Mouse (Mus musculus): ENCODE data around the gene Anxa5. TPM values are rescaled to one million over a fixed set of nuclear protein-coding genes. Genes with fewer than 3 reads are reported as not detected.

Gene Anxa5
- polyA plus RNA-seq, 1 experiment, result 97.6 TPM

DNA sequence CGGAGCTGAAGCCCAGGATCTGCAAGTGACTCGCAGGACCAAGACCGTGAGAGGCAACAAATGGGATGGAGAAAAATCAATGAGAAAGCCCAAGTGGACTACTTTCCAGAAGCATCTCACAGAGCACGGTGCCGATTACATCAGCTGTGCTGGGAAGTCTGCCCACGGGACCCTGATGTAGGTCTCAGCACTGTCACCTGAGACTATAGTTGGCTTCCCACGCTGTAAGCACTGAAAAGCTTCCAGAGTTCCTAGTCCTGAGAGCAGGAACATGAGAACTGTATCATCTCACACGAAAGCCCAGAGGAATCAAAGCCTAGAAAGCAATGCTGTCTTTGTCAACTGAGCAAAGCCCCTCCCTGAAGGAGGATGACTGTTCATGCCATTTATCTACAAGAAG, 20.6 kb downstream of the Anxa5 start:
- no peak for DNase-seq (ENCODE audit: extremely low spot score in 1 of 2, low spot score in 1 of 2)

DNA sequence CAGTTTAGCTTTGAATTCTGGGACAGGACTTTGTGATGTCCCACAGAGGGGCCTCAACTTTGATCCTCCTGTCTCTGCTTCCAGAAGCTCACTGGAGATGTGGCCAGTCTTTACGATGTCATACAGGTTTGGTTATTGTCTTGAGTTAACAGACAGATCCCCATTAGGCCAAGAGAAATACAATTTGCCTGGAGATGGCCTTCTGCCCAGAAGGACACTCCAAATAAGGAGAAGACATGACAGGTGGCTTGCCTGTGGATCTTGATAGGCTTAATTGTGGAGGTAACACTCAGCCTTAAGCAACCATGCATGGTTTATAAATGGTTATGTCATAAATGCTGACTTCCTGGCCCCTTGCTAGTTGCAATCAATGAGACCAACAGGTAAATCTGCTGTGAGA, 23.2 kb downstream of the Anxa5 start:
- DNase-seq (ENCODE audit: extremely low spot score in 1 of 2, low spot score in 1 of 2), result no peak

DNA sequence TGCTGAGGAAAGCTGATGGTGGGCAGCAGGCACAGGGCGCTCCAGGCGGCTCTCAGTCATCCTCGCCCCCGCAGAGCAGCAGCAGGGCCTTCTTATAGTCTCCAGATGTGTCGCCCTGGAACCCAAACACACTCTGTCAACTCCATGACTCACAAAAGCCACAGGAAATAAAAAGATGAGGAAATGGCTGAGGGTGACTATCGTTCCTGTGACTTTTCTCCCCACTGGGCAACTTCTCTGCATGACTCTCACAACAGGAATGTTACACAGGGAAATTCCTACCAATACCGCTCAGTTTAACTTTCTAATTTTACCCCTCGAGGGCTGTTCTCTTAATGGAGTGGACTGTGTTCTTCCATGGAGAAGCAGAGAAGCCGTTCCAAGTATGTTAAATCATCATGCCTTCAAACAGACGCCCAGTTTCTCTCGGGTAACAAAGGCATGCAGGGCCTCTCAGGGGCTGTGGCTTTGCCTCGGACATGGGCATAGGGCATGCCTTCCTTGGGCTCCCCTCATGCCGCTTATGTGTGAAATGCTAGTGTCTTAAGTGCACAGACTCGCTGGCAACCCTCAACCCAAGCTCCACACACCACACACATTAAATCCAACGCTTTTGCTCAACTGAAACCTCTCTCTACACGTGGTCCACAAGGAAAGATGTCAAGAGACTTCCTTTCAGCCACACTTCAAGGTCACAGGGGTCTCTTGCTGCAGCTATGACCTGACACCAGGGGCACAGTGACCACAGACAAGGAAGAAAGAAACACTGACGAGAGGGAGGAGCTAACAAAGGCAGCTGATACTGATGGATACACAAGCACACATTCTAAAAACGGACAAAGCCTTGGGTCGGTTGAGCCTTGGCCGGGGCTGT, 26.2 kb downstream of the Anxa5 start:
- DNase-seq (ENCODE audit: extremely low spot score in 1 of 2, low spot score in 1 of 2), result peak in 1 of 2 experiments; percentile 23

DNA sequence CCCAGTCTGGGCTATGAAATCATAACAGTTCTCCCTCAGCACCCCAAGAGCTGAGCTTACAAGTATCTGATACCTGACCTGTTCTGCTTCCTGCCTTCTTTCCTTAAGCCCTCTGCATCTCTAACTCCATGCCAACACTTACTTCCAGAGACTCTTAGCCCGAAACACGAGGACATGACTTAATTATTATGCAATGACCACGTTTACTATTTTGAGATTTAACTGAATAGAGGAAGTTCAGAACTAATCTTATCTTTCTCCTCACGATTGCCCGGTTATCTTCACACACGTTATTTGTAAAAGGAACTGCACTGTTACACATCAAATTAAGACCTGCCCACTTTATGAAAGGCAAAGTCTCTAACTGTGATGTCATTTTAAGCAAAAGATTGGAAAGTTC, 28.8 kb downstream of the Anxa5 start:
- no peak for DNase-seq (ENCODE audit: extremely low spot score in 1 of 2, low spot score in 1 of 2)

DNA sequence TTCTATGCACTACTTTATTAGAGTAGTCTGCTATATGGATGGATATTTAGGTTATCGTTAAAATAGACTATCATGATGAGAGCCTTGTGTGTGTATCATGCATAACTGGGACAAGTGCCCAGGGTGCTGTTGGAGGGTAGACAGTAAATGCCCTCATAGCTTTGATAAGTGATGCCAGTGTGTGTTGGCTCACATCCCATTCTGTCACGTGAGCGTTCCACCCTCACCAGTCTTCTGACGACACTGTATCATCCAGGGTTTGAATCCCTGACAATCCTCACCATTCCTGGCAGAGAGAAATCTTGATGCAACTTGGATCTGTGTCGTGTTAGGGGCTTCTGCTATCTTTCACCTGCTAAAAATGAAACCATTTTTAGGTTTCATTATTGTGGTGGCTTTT, 29.2 kb downstream of the Anxa5 start:
- no peak for DNase-seq (ENCODE audit: extremely low spot score in 1 of 2, low spot score in 1 of 2)

DNA sequence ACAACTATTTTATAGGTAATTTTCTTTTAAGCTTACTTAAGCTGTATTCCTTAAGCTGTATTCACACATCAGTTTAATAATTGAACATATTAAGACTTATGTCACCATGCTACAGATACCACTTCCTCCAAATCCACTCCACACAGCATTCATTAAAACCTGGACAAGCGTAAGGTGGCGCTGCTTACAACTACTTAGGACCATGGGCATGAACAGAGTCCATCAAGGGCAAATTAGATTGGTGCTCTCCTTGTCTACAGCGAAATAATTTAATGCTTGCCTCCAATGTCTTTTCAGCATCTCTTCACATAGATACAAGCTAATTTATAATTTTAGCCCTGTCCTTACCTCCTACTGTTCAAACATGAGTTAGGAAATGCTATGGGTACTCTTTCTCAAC, 29.7 kb downstream of the Anxa5 start:
- no peak for DNase-seq (ENCODE audit: extremely low spot score in 1 of 2, low spot score in 1 of 2)

DNA sequence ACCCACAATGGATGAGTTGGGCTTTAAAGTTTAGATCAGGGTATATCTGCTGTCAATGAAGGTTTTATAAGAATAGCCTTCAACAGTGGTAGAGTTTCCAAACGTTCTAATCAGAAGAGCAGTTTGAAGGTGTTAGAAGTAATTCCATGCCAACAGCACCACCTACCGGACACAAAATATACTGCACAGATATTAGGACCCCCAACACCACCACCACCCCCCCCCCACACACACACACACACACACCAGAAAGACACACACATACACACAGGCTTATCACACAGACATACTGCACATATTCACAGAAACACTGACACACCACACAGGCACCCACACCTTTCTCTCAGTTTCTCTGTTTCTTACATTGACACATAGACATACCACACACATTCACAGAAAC, 33.3 kb downstream of the Anxa5 start:
- DNase-seq (ENCODE audit: extremely low spot score in 1 of 2, low spot score in 1 of 2), result peak in 1 of 2 experiments; percentile 85

DNA sequence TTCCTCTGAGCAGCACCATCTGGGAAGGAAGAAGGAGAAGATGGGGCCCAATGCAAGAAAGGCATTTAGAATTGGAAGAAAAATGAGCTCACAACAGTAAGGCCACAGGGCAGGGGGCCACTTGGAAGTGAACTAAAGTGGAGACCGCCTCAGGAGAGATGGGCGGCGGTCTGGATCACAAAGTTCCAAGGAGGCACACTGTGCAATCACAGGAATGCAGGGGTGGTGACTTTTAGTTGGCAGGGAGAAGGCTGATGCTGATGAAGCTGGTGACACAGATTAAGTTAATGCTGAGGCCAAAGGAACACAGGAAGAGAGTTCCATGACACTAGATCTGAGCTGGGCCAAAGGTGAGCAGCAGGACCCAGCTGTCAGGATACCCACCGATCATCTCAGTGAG, 35.4 kb downstream of the Anxa5 start:
- DNase-seq (ENCODE audit: extremely low spot score in 1 of 2, low spot score in 1 of 2), result no peak

DNA sequence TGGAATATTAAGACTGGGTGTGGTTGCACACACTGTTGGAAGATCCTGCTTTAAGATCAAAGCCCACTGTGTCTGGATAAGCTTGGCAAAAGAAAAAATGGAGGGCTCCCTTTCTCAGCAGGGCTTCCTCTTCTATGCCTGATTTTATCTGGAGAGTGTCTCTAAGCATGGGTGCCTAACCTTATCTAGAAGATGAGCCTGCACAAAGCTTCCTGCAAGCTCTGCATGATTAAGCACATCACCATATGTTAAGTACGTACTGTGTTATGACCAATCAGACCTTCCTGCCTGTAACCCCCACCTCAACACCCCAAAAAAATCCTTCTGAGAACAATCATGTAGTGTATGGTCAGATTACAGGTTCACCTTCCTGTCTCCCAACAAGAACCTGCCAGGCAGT, 45.3 kb downstream of the Anxa5 start:
- no peak for DNase-seq (ENCODE audit: extremely low spot score in 1 of 2, low spot score in 1 of 2)

DNA sequence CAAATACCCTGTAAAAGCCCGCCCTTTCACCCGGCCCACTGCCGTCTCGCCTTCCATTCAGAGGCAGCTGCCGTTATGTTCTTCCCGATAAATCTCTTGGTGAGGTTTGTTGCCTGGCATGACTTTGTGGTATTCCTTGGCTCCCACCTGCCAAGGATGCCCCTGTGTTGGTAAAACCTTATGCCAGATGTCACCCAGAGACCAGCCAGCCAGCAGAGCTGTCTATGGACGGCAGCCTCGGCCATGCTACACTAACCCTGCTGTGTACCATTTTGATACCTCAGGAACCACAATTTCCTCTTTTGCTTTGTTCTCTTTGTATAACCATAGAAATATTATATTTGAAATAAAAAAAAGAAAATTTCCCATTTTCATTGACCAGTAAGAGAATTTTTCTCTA, 48.3 kb downstream of the Anxa5 start:
- no peak for DNase-seq (ENCODE audit: extremely low spot score in 1 of 2, low spot score in 1 of 2)

DNA sequence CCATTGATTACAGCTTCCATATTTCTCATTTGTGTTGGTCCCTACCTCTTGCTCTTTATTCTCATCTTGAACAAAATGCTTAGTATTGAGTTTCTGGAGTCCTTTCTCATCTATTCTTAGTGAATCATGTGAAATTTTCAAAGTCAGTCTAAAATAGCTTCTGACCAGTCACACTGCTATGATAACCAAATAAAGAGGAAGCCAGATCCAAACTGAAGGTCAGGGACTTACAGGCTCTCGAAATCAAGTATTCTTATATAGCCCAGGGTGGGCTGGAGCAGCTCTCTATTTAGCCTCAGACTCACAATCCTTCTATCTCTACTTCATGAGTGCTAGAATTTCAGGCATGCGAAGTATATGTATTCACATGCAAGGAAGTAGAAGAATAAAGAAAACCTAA, 66.2 kb downstream of the Anxa5 start:
- no peak for DNase-seq (ENCODE audit: extremely low spot score in 1 of 2, low spot score in 1 of 2)

DNA sequence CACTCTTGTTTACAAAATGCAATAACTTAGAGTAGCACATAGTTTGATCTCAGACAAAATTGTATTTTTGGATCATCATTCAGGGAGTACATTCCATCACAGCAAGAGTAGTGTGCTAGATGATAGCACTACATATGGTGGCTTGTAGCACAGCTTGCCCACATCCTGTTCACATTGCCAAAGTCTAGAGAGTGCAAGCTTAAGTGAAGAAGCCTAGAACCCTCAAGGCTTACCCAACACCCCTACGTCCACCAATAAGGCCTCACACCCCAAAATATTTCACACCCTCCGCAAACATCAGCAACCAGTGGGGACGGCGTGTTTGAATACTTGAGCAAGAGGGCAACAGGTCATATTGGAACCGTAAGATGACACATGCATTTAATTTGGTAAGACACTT, 68.7 kb downstream of the Anxa5 start:
- no peak for DNase-seq (ENCODE audit: extremely low spot score in 1 of 2, low spot score in 1 of 2)

DNA sequence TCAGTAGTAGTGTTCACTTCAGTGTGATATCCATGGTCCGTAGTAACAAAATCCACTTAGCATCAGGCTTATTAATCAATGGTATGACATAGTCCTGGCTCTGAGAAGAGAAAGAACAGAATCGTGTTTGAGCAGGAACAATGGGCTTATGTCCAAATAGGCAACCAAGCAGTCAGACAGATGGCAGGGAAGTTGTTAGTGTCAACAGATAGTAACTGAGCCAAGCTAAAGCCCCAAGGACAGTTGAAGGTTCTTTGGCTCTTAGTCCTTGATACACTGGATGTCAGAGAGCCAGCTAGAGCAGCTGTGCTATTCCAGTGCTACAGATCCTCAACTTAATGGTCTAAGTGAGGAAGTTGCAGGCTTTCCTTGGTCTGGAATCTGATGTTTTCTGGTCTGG, 69.4 kb downstream of the Anxa5 start:
- no peak for DNase-seq (ENCODE audit: extremely low spot score in 1 of 2, low spot score in 1 of 2)

DNA sequence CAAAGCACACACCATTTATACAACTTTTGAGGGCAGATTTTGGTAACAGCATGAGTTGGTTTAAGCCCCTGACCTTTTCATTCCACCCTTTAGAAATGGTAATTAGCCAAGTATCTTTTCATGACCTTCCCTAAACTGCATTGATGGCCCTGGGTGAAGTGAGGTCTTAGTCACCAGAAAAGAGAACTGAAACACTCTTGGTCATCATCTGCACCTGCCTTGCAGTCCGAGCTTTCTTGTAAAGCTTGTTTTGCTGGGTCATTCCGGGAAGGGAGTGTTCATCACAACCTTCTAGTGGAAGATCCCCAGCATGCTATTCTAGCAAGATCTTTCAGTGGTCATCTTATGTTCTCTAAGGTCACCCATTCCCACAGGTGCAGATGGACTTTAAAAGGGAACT, 73.8 kb downstream of the Anxa5 start:
- no peak for DNase-seq (ENCODE audit: extremely low spot score in 1 of 2, low spot score in 1 of 2)

DNA sequence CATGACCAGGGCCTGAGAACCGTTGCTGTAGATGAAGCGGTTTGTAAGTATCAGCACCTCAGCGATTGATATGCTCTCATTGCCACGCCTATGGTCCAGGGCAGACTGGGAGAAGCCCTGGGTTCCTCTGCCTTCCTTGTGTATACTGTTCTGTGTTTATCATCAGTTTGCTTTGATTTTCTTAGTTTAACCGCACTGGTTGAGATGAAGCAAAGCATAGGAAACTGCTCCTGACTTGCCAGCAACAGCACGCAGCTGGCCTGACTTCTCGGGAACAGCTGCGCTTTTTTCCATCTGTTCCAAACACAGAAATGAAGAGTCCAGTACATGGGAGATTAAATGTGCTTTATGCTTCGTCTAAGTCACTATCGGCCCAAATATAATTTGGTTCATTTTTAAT, 75.0 kb downstream of the Anxa5 start:
- no peak for DNase-seq (ENCODE audit: extremely low spot score in 1 of 2, low spot score in 1 of 2)

Other genes starting within 250 kb of the Anxa5 start
- 0.15 TPM in 1 of 2 replicates, not detected in the other for gene 1810062G17Rik, start within 50 bp of the Anxa5 start, polyA plus RNA-seq (2012; rRNA removed)
- gene Gm11549, start 45.9 kb upstream of the Anxa5 start, polyA plus RNA-seq (2012; rRNA removed), result 19.2 and 19.5 TPM in 2 replicates
- 34.5 and 39.7 TPM in 2 replicates for gene Exosc9, start 76.7 kb upstream of the Anxa5 start, polyA plus RNA-seq (2012; rRNA removed)
- 4.1 and 4.7 TPM in 2 replicates for gene Ccna2, start 96.3 kb upstream of the Anxa5 start, polyA plus RNA-seq (2012; rRNA removed)
- 18.1 and 19.5 TPM in 2 replicates for gene Bbs7, start 137.6 kb upstream of the Anxa5 start, polyA plus RNA-seq (2012; rRNA removed)
- gene Trpc3, start 214.3 kb upstream of the Anxa5 start, polyA plus RNA-seq (2012; rRNA removed), result 15.6 and 15.8 TPM in 2 replicates

Measured in frontal cortex, adult 2 months (tissue).